Mouse (Mus musculus) urinary bladder, postnatal 10 days (tissue): Measurements from ENCODE around the gene Skil.

Experiments
- DNase-seq: peaks from one replicate; pipeline ENCODE4 v3.0.0; 2022; ENCODE audit warnings: low spot score

The Skil gene

DNA sequence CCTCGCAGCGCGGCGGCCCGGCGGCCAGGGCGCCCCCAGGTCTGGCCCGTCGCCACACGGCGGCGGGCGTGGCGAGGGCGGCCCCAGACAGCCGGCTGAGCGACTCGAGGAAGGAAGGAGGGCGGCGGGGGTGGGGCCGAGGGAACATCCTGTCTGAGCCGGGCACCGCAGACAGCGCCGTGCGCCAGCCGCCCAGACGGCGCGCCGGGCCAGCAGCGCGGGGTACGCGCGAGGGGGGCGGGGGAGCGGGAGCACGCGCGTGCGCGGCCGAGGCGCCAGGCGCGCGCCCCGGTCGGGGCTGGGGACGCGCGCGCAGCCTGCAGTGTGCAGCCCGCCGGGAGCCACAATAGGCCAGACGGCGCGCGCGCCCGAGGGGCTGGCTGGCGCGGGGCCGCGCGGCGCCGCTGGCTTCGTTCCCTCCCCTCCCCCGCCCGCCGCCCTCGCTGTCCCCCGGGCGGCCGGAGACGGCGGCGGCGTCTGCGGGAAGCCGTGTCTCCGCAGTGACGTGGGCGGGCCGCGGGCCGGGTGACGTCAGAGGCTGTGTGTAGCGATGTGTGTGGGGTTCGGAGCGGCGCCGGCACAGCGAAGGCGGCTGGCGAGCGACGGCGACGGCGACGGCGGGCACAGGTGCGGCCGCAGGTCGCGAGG, at the start of gene Skil:
TSS of gene Skil (plus strand) at position 528 of the 648 bp plus-strand sequence.
- peak; percentile 76 for DNase-seq

DNA sequence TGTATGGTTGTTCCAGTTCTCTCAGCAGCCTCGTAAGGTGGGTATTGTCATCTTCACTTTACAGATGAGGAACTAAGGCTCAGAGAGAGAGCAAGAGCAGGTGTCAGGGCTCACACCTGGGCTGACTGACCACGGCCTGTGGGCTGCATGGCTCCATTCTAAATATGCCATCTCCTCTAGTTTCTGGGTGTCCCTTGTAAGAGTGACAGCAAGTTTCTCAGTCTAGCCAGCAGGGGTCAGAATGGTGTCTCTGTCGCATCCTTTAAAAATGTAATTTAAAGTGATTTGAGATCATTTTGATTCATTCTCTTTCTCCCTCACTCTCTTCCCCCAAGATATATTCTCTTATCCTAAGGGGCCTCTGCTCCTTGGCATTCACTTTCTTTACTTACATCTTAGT, 47.6 kb upstream of the Skil start:
- DNase-seq, result no peak

DNA sequence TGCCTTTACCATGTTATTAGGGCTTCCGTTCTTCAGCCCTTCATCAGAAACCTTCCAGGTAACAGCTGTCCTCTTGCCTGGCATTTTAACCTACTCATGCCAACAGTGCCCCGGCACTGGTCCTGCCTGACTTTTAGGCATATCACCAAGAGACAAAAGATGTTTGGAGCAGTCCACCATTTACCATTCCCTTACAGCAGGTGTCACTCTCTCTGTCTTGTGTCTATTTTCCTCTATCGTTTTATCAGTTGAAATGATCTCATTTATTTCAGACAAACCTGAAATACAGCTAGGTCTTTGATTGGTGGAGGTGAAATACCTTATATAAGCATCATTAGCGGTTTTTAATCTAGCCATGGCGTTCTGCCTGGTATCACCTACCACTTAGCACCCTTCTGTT, 45.8 kb upstream of the Skil start:
- DNase-seq, result no peak

DNA sequence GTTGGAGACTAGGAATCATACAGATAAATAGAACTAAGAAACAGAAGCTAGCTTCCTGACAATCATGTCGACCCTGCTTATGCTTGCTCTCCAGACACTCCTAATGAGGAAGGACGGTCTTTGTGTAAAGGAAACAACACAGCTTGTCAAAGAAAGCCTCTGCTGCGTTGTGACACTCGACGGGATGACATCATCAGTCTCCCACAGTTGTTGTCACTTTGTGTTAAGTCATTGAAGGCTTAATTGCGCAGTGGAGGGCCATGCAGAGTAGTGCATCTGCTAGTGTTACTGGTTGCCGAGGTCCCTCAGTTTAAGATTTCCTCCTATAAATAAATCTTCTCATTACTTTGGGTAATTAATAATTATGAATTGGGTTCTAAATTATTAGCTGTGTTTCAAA, 44.5 kb upstream of the Skil start:
- no peak for DNase-seq

DNA sequence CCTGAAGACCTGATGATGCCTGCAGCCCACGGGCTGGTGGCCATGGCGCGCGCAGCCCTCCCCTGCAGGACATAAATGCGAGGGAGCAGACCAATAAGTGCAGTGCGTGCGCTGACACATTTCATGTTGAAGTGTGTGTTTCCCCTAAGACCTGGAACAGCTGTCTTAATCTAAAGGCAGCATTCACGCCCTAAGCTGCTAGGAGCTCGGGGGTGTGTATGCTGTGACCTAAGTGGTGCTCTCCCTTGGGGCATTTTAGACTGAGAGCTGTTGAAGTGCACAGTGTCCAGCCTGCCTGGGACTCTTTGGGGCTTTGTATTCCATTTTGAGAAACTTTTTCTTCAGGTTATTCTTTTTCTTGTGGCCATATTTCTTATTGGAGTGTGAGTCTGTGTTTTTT, 43.1 kb upstream of the Skil start:
- no peak for DNase-seq

DNA sequence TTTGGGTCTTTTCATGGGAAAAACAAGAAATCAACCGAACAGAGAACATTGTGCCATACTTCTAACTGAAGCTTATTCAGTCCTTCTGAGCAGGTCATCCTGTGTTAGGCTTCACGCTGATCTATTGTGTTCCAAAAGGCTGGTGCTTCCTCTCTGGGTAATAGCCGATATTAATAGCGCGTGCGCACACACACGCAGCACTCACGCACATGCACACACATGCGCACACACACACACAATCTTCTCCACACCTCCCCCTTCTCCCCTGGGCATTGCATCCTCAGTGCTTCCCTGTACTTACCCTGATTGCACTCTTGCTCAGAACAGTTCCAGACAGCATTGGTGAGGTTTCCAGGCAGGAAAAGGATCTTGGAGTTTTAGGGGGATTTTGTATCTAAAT, 41.7 kb upstream of the Skil start:
- DNase-seq, result no peak

DNA sequence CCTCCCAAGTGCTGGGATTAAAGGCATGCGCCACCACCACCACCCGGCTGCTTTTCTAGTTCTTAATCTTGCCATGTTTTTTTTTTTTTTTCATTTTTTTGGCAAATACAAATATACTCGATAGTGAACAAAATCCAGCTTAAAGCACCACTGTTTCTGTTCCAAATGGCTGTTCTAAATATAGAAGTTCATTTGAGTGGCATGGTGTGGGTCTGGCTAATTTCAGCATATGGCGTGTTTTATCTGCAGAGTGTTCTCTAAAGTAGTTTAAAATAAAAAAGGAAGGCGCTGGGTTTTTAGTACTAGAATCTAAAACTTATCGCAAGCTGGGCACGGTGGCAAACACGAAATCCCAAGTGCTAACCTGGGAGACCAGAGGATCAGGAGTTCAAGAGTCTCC, 40.0 kb upstream of the Skil start:
- DNase-seq, result no peak

DNA sequence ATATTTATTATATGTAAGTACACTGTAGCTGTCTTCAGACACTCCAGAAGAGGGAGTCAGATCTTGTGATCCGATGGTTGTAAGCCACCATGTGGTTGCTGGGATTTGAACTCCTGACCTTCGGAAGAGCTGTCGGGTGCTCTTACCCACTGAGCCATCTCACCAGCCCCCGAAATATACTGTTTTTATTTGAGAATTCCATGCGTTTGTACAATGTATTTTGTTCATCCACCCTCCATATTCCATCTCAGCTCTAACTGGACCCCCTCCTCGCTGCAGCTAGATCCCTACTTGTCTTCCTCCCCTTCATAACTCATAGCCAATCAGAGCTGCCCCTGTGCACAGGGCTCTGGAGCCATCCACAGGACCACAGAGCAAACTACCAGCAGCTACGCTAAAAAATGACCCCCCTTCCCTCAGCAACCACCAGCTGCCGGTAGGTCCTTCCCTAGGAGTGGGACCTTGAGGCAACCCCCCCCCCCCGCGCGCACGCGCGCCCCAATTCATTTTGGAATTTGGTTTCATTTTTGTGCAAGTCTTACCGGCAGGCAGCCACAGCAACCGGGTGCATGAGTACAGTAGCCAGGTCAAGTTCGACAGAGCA, 38.7 kb upstream of the Skil start:
- DNase-seq, result no peak

DNA sequence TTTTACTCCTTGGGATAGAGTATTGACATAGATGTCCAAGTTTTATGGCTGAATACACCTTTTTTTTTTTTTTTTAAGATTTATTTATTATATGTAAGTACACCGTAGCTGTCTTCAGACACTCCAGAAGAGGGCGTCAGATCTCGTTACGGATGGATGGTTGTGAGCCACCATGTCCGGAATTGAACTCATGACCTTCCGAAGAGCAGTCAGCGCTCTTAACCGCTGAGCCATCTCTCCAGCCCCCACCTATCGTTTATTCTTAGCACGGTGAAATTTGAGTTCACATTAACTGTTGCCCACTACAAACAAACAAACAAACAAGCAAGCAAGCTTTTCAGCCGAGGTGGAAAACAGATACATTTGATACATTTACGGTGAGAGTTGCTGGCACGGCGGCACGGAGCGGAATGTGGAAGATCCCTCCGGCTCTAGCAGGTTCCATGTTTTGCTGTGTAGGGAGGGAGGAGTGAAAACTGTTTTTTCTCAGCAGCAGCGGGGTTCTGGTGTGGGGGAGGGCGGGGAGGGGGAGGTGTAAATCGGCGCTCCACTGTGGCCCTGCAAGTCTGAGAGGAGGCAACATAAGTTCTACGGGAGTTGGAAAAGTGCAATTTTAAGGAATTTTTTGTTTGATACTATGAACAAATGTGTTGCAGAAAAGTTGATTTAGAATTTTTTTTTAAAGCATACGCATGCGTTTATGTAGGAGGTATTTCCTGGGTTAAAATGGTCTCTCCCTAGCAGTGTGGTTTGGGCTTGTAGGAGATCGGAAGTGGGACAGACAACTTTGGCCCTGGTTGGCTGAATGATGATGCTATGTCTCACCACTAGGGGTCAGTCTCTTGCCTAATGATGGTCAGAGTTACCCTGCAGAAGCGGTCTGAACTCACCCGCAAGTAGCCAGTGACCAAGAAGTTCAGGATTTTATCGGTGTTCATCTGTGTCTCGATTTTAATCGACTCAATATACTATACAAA, 37.9 kb upstream of the Skil start:
- no peak for DNase-seq

DNA sequence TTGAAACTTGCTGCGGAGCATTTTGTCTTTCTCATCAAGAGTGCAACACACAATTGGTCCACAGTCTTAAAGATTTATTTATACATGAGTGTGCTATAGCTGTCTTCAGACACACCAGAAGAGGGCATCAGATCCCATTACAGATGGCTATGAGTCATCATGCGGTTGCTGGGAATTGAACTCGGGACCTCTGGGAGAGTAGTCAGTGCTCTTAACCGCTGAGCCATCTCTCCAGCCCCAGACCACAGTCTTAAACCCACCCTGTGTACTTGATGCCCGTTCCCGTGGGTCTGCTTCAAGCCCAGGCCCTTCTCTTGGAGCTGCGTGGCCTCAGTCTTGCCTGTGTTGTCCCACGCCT, 34.1 kb upstream of the Skil start:
- DNase-seq, result no peak

DNA sequence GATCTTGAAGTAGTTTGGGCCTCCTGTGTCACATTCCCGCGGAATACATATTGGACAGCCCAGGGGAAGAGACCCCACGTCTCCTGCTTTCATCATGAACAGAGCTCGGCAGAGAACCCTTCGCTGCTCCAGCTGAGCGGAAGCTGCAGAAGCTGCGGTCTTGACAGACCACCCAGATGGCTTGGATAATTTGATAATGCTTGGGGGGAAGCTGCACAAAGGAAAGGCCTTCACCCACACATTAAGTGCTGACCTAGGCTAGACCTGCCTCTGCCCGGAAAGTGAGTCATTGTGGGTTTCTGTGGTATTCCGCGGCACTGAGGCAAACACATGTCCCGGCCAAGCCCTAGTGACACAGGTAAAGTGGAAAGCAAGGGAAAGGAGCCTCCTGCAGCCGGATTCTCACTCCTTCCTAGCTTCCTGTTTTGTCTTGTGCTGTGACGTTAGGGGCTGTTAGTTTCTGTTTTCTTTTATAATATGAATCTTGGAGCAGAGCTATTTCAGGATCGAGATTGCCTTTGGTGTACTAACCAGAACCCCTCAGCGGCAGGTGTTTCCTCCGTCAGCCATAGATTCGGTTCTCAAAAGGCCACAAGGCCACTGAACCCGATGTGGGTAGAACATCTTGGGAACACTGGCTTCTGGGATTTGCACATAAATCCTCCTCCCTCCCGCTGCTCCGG, 33.6 kb upstream of the Skil start:
- DNase-seq, result no peak

DNA sequence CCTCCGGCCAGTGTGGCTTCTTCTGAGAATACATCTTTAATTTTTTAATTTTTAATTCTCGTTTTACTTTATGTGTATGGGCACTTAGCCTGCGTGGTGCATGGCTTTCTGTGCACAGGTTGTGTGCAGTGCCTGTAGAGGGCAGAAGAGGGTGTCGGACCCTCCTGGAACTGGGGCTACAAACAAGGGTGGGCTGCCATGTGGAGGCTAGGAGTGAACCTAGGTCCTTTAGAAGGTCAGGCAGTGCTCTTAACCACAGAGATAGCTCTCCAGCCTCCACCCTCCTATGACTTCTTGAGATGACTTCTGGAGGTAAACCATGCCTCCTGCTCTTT, 33.1 kb upstream of the Skil start:
- DNase-seq, result no peak

DNA sequence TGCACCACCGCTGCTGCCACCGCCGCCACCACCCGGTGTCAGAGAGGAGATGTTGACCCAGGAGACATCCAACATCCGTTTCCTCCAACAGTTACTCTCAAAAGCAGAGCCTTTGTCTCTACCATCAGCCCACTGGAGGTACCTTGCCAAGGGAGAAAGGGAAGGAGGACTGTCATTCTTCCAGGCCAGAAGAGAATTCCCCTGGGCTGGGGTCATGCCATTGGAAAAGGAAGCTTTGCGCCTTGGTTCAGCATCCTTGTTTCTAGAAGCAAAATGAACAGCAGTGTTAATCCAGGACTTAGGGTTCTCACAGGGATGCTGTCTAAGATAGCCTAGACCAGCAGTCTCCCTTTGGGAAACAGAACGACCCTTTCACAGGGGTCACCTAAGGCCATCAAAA, 32.5 kb upstream of the Skil start:
- DNase-seq, result no peak

DNA sequence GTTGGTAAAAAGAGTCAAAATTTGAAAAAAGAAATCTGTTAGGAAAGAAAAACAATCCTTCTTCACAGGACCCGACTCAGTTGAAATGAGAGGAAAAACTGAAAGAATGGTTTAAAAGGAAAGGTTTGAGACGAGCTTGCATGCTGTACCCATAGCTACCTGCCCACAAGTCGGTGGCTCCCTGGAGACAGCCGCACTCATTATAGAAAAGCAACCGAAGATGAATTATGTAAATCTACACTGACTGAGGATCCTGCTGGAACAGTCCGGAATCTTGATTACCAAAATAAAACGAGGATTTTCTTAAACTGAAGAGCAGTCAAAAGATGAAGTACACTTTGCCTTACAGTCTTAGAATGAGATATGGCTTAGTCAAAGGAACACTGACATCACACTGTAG, 26.4 kb upstream of the Skil start:
- no peak for DNase-seq

DNA sequence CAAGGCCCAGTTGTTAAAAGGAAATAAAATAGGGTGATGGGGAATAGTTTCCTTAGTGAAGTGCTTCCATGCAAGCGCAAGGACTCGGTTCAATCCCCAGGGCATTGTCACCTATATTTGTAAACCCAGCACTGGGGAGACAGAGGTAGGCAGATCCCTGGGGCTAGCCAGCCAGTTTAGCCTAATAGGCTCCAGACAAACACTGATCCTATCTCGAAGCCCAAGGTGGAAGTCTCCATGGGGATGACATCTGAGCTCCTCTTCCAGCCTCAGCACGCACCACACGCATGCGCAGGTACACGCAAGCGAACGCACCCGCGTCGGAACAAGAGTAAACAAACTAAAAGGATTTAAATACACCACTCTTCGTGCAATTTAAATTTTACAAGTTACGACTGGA, 23.1 kb upstream of the Skil start:
- DNase-seq, result no peak

DNA sequence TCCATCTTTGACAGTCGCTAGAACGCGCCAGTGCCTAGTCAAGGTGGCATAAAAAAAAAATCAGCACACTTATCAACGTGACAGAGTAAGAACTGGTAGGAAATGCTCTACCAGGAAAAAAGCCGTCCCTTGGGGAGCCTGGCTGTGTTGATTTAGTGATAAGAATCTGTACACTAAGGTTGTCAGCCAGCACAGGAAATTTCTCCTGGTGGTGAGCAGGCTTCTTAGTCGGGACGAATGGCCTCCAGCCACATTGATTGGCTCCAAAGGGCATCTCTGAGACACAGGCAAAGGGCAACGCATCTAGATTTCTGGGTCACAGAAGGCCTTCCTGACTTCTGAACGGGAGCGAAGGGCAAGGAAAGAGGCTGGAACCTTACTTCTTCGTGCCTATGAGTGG, 19.1 kb upstream of the Skil start:
- no peak for DNase-seq

DNA sequence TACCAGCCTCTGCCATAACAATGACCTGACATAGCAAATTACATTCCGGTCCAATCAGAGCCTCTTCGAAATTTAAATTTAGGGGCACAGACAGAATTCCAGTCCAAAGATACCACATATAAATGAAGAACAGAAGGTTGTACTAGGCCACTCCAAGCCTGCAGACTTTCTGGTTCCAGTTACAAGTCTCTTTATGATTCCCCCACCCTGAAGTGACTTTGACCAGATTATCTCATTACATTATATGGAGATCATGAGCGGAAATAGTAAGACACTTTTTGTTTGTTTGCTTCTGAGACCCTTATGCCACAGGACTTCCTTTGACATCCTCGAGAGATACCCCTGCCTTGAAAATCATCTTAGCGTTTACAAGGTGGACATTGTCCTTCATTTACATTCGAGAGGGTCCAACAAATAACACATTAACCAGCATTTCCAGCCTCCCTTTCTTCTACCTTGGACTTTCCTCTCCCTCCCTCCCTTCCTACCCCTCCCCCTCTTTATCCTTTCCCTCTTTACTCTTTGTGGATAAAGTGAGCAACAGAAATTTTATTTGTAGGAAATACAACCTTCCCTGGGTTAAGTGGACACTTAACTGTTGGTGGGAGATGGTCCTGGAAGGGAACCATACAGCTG, 17.7 kb upstream of the Skil start:
- no peak for DNase-seq

DNA sequence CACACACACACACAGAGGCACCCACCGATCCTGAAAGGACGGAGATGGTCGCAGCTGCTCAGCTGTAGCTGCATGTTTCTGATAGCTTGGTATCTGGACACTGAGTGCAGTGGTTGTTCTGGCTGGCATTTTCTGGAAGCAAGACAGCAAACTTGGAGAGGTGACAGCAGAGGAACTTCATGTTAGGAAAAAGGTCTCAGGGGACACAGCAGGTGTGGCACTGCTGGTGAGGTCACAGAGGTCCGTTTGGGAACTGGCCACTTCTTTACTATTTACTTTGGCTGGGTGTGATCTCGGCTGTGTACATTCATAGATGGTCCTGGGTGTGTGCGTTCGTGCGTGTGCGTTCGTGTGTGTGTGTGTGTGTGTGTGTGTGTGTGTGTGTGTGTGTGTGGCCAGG, 15.4 kb upstream of the Skil start:
- no peak for DNase-seq

DNA sequence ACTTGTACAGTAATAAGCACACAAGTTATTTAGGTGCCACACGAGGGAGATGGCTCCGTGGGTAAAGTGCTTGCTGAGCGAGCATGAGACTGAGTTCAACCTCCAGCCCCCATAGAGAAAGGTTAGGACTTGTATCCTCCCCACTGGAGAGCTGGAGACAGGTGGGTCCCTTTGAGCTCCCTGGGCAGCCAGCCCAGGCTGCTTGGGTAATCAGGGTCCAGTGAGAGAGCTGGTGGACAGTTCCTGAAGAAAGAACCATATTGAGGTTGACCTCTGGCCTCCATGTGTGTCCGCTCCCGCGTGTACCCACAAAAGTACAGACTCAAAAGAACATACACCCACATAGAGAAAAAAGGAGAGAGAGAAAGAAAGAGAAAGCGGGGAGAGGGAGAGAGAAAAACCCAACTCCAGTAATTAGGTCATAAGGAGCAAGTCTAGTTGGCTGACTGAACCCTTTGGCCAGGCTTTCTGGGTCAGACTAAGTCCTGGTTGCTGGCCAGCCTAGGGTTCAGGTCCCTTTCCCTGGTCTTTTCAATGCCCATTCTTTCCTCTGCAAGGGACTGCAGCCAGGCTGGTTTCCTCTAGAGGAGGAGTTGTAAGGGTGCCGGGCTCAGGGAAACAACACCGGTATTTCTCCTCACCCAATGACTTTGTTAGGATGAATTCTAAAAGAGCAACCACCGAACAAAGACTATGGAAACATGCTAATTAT, 13.9 kb upstream of the Skil start:
- DNase-seq, result no peak

DNA sequence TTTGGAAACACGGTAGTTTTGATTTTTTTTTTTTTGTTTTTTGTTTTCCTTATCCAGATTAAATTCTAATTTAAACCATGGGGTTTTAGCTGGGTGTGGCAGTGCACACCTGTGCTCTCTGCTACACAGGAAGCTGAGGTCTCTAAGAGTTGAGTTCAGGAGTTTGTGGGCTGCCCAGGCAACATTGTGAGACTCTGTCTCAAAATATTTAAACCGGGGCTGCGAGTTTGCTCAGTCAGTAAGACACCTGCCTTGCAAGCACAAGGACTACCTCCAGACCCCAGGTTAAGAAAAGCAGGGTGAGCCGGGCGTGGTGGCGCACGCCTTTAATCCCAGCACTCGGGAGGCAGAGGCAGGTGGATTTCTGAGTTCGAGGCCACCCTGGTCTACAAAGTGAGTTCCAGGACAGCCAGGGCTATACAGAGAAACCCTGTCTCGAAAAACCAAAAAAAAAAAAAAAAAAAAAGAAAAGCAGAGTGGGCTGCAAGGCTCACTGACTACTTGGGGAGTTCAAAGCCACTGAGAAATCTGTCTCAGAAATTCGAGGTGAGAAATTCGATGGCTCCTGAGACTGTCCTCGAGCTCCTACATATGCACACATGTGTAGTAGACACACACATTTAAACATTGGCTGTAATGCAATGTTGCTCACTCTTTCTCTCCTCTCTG, 11.9 kb upstream of the Skil start:
- DNase-seq, result no peak
